Mouse (Mus musculus): Measurements from ENCODE around the gene Lyl1. TPM values are rescaled to one million over a fixed set of nuclear protein-coding genes. Genes with fewer than 3 reads are reported as not detected.
A peak's percentile ranks its signal among the peaks of the same experiment; 100 is the strongest.

Gene Lyl1
- polyA plus RNA-seq, 1 experiment: 8.2 TPM

DNA sequence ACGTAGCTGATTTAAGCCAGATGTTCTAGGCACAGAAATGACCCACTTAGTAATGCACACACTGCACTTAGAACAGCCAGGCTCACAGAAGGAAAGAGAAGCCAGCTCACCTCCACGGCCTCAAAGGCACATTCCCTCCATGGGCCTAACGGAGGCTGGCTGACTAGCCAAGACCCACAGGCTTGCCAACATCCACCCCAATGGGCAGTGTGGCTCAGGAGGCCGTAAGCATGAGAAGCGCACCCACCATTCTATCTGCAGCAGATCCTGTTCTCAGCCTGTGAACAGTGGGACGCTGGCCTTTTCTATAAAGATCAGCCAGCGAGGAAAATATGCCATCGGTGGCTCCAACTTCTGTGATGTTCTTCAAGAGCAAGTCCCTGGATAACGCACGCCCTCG lies 15.5 kb downstream of the Lyl1 start:
- Histone ChIP-seq H3K36me3 (ENCODE audit: control insufficient read depth, insufficient read depth, low read length) (peaks cover 22% of the 10 kb centered on the region), H3K27me3 (ENCODE audit: control insufficient read depth, insufficient read depth, low read length) (no peaks in the 10 kb centered on the region), H3K4me1 (ENCODE audit: control insufficient read depth, insufficient read depth, insufficient read length, low read length) (no peaks in the 10 kb centered on the region; the same call in none of the 2 replicates), H3K4me3 (ENCODE audit: low read depth, low read length) (no peak overlapping the region), H3K27ac (ENCODE audit: insufficient read depth, low read depth, low read length) (no peak overlapping the region)
- TF ChIP-seq CTCF (IDR thresholded peaks at IDR 0.05; ENCODE audit: extremely low read depth, insufficient read length, insufficient replicate concordance, low read depth, low read length) (no peak), POLR2A (IDR thresholded peaks at IDR 0.05; ENCODE audit: low read depth, low read length) (no peak)
- WGBS: 93% methylated on average over 11 of the region's 11 CpGs

DNA sequence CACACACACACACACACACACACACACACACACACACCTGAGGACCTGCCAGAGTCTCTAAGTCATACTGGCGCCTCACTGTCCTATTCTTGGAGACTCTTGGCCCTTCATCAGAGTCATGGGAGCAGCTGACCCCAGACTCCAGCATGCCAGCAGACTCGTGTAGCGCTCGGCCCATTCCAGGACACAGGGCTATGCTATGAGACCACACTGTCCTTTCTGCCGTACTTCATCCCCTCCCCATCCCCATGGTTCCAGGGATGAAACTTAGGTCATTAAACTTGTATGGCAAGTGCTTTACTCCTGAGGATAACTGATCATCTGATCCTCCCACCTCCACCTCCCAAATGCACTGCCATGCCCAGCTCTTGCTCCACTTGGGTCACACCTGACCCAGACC lies 17.2 kb downstream of the Lyl1 start:
- H3K36me3 ChIP-seq (ENCODE audit: control insufficient read depth, insufficient read depth, low read length): peaks cover 22% of the 10 kb centered on the region
- H3K27me3 ChIP-seq (ENCODE audit: control insufficient read depth, insufficient read depth, low read length): no peaks in the 10 kb centered on the region
- H3K4me1 ChIP-seq (ENCODE audit: control insufficient read depth, insufficient read depth, insufficient read length, low read length): peaks cover 13% of the 10 kb centered on the region
- TF ChIP-seq POLR2A (IDR thresholded peaks at IDR 0.05; ENCODE audit: low read depth, low read length) (no peak), CTCF (IDR thresholded peaks at IDR 0.05; ENCODE audit: extremely low read depth, insufficient read length, insufficient replicate concordance, low read depth, low read length) (no peak)
- no peak overlapping the region for H3K27ac ChIP-seq (ENCODE audit: insufficient read depth, low read depth, low read length)
- H3K4me3 ChIP-seq (ENCODE audit: low read depth, low read length): no peak overlapping the region
- 92% methylated on average over 5 of the region's 5 CpGs for whole genome bisulfite sequencing

DNA sequence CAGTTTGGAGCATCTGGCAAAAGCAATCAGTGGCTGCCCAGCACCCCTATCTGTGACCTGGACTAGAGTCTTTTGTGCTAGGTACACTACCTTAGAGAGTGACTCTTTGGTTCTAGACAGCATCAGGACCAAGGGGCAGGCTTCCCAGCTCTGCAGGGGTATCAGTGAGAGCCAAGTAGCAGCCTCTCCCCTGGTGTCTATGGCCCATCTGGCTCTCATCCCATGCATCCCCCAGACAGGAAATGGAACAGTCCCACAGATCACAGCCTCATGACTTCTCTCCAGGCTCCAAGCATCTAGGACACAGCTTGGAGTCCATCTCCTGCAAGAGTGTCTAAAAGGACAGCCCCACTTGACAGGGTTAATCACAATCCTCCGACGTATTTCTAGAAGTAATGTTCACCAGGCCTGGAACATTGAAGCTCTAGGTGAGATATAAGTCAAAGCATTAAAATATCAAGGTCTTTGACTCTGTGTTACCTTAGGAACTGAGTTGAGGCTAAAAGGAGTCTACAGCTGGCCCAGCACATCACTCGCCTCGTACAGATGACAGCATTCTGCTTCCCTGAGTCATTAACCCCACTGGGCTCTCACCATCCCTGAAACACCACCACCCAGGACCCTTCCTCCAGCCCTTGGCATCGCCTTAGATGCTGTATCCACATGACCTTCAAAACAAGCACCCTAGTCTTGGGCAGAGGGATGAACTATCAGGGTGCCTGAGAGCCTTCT lies 17.9 kb downstream of the Lyl1 start:
- H3K27ac ChIP-seq (ENCODE audit: insufficient read depth, low read depth, low read length): no peak overlapping the region

DNA sequence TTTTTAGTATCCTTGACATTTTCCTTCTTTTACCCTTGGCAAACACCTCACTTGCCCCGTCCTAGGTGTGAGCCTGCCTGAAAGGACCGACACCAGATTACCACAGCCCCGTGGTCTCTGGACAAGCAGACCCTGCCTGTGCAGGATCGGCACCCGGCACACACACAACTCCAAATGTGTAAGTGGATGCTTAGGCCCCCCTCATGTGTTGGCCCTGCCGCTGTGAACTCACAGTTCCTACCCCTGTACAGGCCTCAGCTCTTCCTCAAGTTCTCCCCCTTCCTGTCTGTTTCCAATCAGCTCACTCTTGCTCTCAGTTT lies 21.2 kb downstream of the Lyl1 start:
- no peak overlapping the region for H3K4me3 ChIP-seq (ENCODE audit: low read depth, low read length)
- TF ChIP-seq CTCF (IDR thresholded peaks at IDR 0.05; ENCODE audit: extremely low read depth, insufficient read length, insufficient replicate concordance, low read depth, low read length): no peak
- no peak for TF ChIP-seq POLR2A (IDR thresholded peaks at IDR 0.05; ENCODE audit: low read depth, low read length)
- peak overlapping the region; percentile 44 for H3K27ac ChIP-seq (ENCODE audit: insufficient read depth, low read depth, low read length)
- H3K36me3 ChIP-seq (ENCODE audit: control insufficient read depth, insufficient read depth, low read length): peaks cover 21% of the 10 kb centered on the region
- peaks cover 19% of the 10 kb centered on the region for H3K4me1 ChIP-seq (ENCODE audit: control insufficient read depth, insufficient read depth, insufficient read length, low read length)
- H3K27me3 ChIP-seq (ENCODE audit: control insufficient read depth, insufficient read depth, low read length): no peaks in the 10 kb centered on the region
- WGBS: 45% methylated on average over 6 of the region's 6 CpGs

More for the DNA sequence above, 17.9 kb downstream of the Lyl1 start:
- H3K27me3 ChIP-seq (ENCODE audit: control insufficient read depth, insufficient read depth, low read length): no peaks in the 10 kb centered on the region
- no peak overlapping the region for H3K4me3 ChIP-seq (ENCODE audit: low read depth, low read length)
- H3K4me1 ChIP-seq (ENCODE audit: control insufficient read depth, insufficient read depth, insufficient read length, low read length): peaks cover 19% of the 10 kb centered on the region
- peaks cover 22% of the 10 kb centered on the region for H3K36me3 ChIP-seq (ENCODE audit: control insufficient read depth, insufficient read depth, low read length)
- 91% methylated on average over 5 of the region's 5 CpGs for WGBS
- TF ChIP-seq CTCF (IDR thresholded peaks at IDR 0.05; ENCODE audit: extremely low read depth, insufficient read length, insufficient replicate concordance, low read depth, low read length) (no peak), POLR2A (IDR thresholded peaks at IDR 0.05; ENCODE audit: low read depth, low read length) (no peak)

DNA sequence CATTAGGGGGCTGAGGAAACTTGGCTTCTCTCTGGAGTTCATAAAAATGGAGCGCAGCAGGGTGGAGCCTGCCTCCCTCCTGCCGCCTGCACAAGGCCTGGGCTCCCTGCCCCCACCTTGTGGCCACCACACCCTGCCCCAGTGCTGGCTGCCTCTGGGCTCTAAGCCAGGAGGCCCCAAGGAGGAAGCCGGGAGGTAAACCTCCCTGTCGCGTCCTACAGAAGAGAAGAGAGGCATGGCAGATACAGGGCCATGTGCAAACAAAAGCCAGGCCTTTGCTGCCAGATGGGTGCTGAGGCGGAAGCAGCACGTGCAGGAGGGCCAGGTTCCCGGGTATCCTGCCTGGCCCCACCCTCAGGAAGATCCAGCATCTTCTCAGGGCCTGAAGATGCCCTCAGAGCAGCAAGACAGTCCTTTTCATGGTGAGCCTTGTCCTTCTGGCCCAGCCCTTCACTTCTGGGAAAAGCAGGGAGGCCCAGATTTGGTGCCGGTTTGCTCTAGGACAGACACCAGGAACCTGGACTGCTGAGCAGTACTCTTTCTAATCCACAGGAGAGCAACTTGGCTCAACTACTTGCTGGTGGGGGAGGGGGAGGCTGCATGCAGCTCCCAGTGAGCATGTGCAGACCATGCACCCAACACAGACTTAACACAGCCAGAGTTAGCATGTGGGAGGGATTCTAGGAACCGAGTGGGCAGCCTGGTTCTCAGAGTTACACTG lies 21.8 kb downstream of the Lyl1 start, which contains the start of gene G430095P16Rik:
Gene G430095P16Rik, plus strand, starts transcription at position 158 of the 721 bp plus-strand sequence.
- Histone ChIP-seq H3K27me3 (ENCODE audit: control insufficient read depth, insufficient read depth, low read length) (no peaks in the 10 kb centered on the region), H3K27ac (ENCODE audit: insufficient read depth, low read depth, low read length) (peak within 1 kb of the TSS; percentile 44), H3K4me3 (ENCODE audit: low read depth, low read length) (peak within 1 kb of the TSS; percentile 1; the same call in 1 of the 2 replicates), H3K36me3 (ENCODE audit: control insufficient read depth, insufficient read depth, low read length) (peaks cover 21% of the 10 kb centered on the region), H3K4me1 (ENCODE audit: control insufficient read depth, insufficient read depth, insufficient read length, low read length) (peaks cover 19% of the 10 kb centered on the region)
- TF ChIP-seq CTCF (IDR thresholded peaks at IDR 0.05; ENCODE audit: extremely low read depth, insufficient read length, insufficient replicate concordance, low read depth, low read length) (0 out of 2 replicates have a peak, but pooled peaks have one; percentile 13), POLR2A (IDR thresholded peaks at IDR 0.05; ENCODE audit: low read depth, low read length) (no peak)
- WGBS: 7% methylated on average over 10 of the region's 10 CpGs

DNA sequence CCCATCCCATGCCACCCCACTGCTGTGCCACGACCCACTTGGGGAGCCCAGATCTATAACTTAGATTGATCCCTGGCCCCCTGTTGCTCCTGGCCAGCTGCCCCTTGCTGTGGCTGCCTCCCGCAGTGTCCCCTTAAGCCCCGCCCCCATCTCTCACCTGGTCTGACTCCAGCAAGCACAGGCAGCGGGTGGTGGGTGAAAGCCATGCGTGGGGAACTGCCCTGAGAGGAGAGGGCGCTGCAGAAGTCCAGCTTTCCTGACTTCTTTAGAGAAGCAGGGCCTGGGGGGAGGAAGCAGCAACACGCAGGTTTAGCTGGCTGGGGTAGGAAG lies 22.3 kb downstream of the Lyl1 start:
- 34% methylated on average over 7 of the region's 7 CpGs for WGBS
- Histone ChIP-seq H3K4me3 (ENCODE audit: low read depth, low read length) (peak overlapping the region; percentile 1; the same call in 1 of the 2 replicates), H3K27me3 (ENCODE audit: control insufficient read depth, insufficient read depth, low read length) (no peaks in the 10 kb centered on the region), H3K27ac (ENCODE audit: insufficient read depth, low read depth, low read length) (peak overlapping the region; percentile 44), H3K36me3 (ENCODE audit: control insufficient read depth, insufficient read depth, low read length) (peaks cover 21% of the 10 kb centered on the region), H3K4me1 (ENCODE audit: control insufficient read depth, insufficient read depth, insufficient read length, low read length) (peaks cover 19% of the 10 kb centered on the region)
- no peak for TF ChIP-seq POLR2A (IDR thresholded peaks at IDR 0.05; ENCODE audit: low read depth, low read length)
- TF ChIP-seq CTCF (IDR thresholded peaks at IDR 0.05; ENCODE audit: extremely low read depth, insufficient read length, insufficient replicate concordance, low read depth, low read length): no peak

DNA sequence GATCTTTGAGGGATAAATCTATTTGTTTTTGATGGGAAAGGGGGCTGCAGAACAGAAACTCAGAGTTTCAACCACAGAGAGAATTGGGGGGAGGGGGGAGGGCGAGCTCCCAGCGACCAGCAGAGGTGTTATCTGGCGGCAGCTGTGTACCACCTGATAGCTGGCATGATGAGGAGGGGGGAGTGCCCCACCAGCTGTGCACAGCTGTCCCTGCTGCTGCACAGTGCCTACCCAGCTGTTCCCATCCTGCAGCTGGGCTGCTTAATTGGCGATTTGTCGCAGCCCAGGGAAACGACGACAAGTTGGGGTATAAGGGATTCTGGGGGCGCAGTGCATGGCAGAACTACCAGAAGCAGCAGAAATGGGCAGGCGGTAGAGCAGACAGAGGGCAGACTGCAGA lies 23.4 kb downstream of the Lyl1 start:
- no peak for TF ChIP-seq POLR2A (IDR thresholded peaks at IDR 0.05; ENCODE audit: low read depth, low read length)
- no peak for TF ChIP-seq CTCF (IDR thresholded peaks at IDR 0.05; ENCODE audit: extremely low read depth, insufficient read length, insufficient replicate concordance, low read depth, low read length)
- no peaks in the 10 kb centered on the region for H3K27me3 ChIP-seq (ENCODE audit: control insufficient read depth, insufficient read depth, low read length)
- no peak overlapping the region for H3K27ac ChIP-seq (ENCODE audit: insufficient read depth, low read depth, low read length)
- peaks cover 19% of the 10 kb centered on the region for H3K4me1 ChIP-seq (ENCODE audit: control insufficient read depth, insufficient read depth, insufficient read length, low read length)
- no peak overlapping the region for H3K4me3 ChIP-seq (ENCODE audit: low read depth, low read length)
- H3K36me3 ChIP-seq (ENCODE audit: control insufficient read depth, insufficient read depth, low read length): peaks cover 18% of the 10 kb centered on the region
- 73% methylated on average over 9 of the region's 9 CpGs for WGBS
